Mouse (Mus musculus): ENCODE measurements around the gene Egfl7. TPM values are rescaled to one million over a fixed set of nuclear protein-coding genes. Genes with fewer than 3 reads are reported as not detected.

Egfl7 gene
- total and polyA plus RNA-seq, 3 experiments = 102 to 499 (median 111) TPM

GRCm38 (mm10) chr2:26593211-26594021 lies 13.6 kb downstream of the Egfl7 start:
- no peak for TF ChIP-seq CTCF (IDR thresholded peaks at IDR 0.05)
- TF ChIP-seq POLR2A (IDR thresholded peaks at IDR 0.05; ENCODE audit: insufficient read depth, low read depth, low read length) = peak; percentile 25
- H3K4me1 ChIP-seq (ENCODE audit: control insufficient read depth, insufficient read depth, low read length) = no peaks in the 10 kb centered on the region; the same call in 1 of the 2 replicates
- 53% methylated on average over 9 of the region's 9 CpGs for WGBS
- H3K36me3 ChIP-seq (ENCODE audit: control insufficient read depth, insufficient read depth, low read length) = peaks cover 5% of the 10 kb centered on the region; the same call in 1 of the 2 replicates
- DNase-seq = peak in 1 of 2 experiments; percentile 65
- intact Hi-C loops (cut with DNase I) = no loop called here
- no peaks in the 10 kb centered on the region for H3K79me2 ChIP-seq (replicated peaks; ENCODE audit: control insufficient read depth, insufficient read depth, low read length)
- H3K27me3 ChIP-seq (ENCODE audit: control insufficient read depth, insufficient read depth, low read length) = no peaks in the 10 kb centered on the region
- H3K4me3 ChIP-seq = no peak overlapping the region
- no peak overlapping the region for H3K9ac ChIP-seq (ENCODE audit: low read depth, low read length)
- no peak overlapping the region; the same call in 1 of the 2 replicates for H3K27ac ChIP-seq

DNA sequence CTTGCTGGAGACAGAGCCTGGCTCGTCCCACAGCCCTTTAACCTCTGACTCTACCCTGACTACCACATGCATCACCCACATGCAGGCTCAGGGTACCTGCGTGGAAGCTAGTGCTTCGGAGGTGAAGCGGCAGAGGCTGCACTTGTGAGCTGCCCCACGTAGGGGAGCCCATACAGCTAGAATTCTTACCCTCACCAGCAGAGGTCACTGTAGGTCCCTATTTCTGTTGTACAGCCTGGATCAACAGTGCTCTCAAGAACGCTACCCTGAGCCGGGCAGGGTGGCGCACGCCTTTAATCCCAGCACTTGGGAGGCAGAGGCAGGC lies 14.2 kb downstream of the Egfl7 start:
- Histone ChIP-seq H3K27ac (no peak overlapping the region; the same call in 1 of the 2 replicates), H3K36me3 (ENCODE audit: control insufficient read depth, insufficient read depth, low read length) (peaks cover 5% of the 10 kb centered on the region; the same call in 1 of the 2 replicates), H3K79me2 (replicated peaks; ENCODE audit: control insufficient read depth, insufficient read depth, low read length) (no peaks in the 10 kb centered on the region), H3K4me1 (ENCODE audit: control insufficient read depth, insufficient read depth, low read length) (no peaks in the 10 kb centered on the region; the same call in 1 of the 2 replicates), H3K27me3 (ENCODE audit: control insufficient read depth, insufficient read depth, low read length) (no peaks in the 10 kb centered on the region), H3K4me3 (no peak overlapping the region), H3K9ac (ENCODE audit: low read depth, low read length) (no peak overlapping the region)
- intact Hi-C loops (cut with DNase I) = no loop called here
- TF ChIP-seq CTCF (IDR thresholded peaks at IDR 0.05) = peak; percentile 78
- TF ChIP-seq POLR2A (IDR thresholded peaks at IDR 0.05; ENCODE audit: insufficient read depth, low read depth, low read length) = peak; percentile 59; the same call in 1 of the 2 replicates
- peak; percentile 84 for TF ChIP-seq EP300 (IDR thresholded peaks at IDR 0.05; ENCODE audit: insufficient read depth, low read depth, low read length)
- WGBS = 40% methylated on average over 9 of the region's 9 CpGs
- DNase-seq = peak in 1 of 2 experiments; percentile 73

DNA sequence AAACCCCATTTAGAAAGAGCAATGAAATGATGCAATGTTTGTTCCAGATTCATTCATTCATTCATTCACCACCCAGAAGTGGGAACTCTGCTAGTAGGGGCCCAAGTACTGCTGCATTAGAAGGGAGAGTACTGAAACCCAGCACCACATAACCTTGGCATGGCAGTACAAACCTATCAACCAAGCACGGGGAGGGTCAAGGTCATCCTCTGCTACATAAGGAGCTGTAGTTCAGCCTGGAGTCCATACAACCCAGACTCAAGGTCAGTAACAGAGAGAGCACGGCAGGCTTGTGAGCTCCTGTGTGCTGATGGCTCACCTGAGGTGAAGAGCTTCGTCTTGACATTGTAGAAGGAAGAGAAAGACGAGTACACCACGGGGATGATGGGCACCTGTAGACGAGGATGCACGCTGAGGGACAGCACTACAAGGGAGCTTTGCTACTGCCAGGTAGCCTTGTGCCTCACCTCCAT lies 14.7 kb downstream of the Egfl7 start:
- H3K27ac ChIP-seq = no peak overlapping the region
- peak; percentile 80 for TF ChIP-seq POLR2A (IDR thresholded peaks at IDR 0.05; ENCODE audit: insufficient read depth, low read depth, low read length)
- no peak for TF ChIP-seq CTCF (IDR thresholded peaks at IDR 0.05)
- intact Hi-C loops (cut with DNase I) = no loop called here
- H3K4me1 ChIP-seq (ENCODE audit: control insufficient read depth, insufficient read depth, low read length) = no peaks in the 10 kb centered on the region; the same call in 1 of the 2 replicates
- WGBS = 54% methylated on average over 7 of the region's 7 CpGs
- DNase-seq = no peak
- peaks cover 5% of the 10 kb centered on the region; the same call in 1 of the 2 replicates for H3K36me3 ChIP-seq (ENCODE audit: control insufficient read depth, insufficient read depth, low read length)
- H3K4me3 ChIP-seq = no peak overlapping the region
- no peaks in the 10 kb centered on the region for H3K79me2 ChIP-seq (replicated peaks; ENCODE audit: control insufficient read depth, insufficient read depth, low read length)
- no peaks in the 10 kb centered on the region for H3K27me3 ChIP-seq (ENCODE audit: control insufficient read depth, insufficient read depth, low read length)
- H3K9ac ChIP-seq (ENCODE audit: low read depth, low read length) = no peak overlapping the region

DNA sequence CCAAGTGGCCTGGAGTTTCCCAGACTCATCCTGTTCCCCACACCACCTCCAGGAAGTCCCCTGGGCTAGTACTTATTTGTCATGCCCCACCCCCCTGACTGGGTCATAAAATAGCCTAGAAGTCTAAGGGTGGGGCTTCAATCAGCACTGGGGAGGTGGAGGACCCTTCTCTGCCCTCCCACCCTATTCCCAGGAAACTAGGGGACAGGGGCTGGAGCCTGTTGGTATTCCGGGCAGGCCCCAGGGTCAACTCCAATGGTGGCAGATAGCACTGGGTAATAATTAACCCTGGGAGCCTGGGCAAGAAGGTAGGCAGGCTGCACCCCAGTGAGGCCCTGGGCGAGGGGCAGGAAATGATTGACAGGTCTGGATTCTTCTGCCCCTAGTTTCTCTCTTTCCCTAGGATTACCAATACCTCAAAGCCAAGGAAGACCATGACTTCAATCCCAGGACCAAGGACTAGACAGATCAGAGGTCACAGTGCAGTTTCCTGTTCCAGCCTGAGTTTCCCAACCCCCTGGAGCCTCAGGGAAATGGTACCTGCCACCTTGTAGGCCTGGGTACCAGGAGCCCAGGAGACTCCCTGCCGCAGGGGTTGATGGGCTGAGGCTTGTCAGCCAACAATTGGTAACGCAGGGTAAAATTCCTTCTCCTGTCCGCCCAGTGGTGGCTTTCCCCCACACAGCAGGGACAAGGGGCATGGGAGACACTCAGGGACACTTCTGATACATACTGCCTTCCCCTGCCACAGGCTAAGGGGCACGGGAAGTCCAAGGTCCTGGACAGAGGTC lies 15.3 kb downstream of the Egfl7 start:
- no peak overlapping the region for H3K4me3 ChIP-seq
- H3K27ac ChIP-seq = no peak overlapping the region
- H3K4me1 ChIP-seq (ENCODE audit: control insufficient read depth, insufficient read depth, low read length) = no peaks in the 10 kb centered on the region; the same call in 1 of the 2 replicates
- H3K79me2 ChIP-seq (replicated peaks; ENCODE audit: control insufficient read depth, insufficient read depth, low read length) = no peaks in the 10 kb centered on the region
- no peak overlapping the region for H3K9ac ChIP-seq (ENCODE audit: low read depth, low read length)
- H3K36me3 ChIP-seq (ENCODE audit: control insufficient read depth, insufficient read depth, low read length) = peaks cover 5% of the 10 kb centered on the region; the same call in 1 of the 2 replicates
- peak; percentile 51 to 55 for DNase-seq
- TF ChIP-seq EP300 (IDR thresholded peaks at IDR 0.05; ENCODE audit: insufficient read depth, low read depth, low read length) = peak; percentile 4; the same call in 1 of the 2 replicates
- peak; percentile 49 for TF ChIP-seq POLR2A (IDR thresholded peaks at IDR 0.05; ENCODE audit: insufficient read depth, low read depth, low read length)
- no peak for TF ChIP-seq CTCF (IDR thresholded peaks at IDR 0.05)
- WGBS = 57% methylated on average over 6 of the region's 6 CpGs
- intact Hi-C loops (cut with DNase I) = no loop called here
- no peaks in the 10 kb centered on the region for H3K27me3 ChIP-seq (ENCODE audit: control insufficient read depth, insufficient read depth, low read length)

GRCm38 (mm10) chr2:26595725-26596435 lies 16.1 kb downstream of the Egfl7 start:
- H3K4me1 ChIP-seq (ENCODE audit: control insufficient read depth, insufficient read depth, low read length) = no peaks in the 10 kb centered on the region; the same call in 1 of the 2 replicates
- peaks cover 5% of the 10 kb centered on the region; the same call in 1 of the 2 replicates for H3K36me3 ChIP-seq (ENCODE audit: control insufficient read depth, insufficient read depth, low read length)
- intact Hi-C loops (cut with DNase I) = no loop called here
- DNase-seq = peak in 1 of 2 experiments; percentile 31
- no peaks in the 10 kb centered on the region for H3K27me3 ChIP-seq (ENCODE audit: control insufficient read depth, insufficient read depth, low read length)
- H3K9ac ChIP-seq (ENCODE audit: low read depth, low read length) = no peak overlapping the region
- no peaks in the 10 kb centered on the region for H3K79me2 ChIP-seq (replicated peaks; ENCODE audit: control insufficient read depth, insufficient read depth, low read length)
- H3K4me3 ChIP-seq = no peak overlapping the region
- no peak overlapping the region for H3K27ac ChIP-seq
- WGBS = 52% methylated on average over 11 of the region's 11 CpGs
- TF ChIP-seq CTCF (IDR thresholded peaks at IDR 0.05) (no peak), EP300 (IDR thresholded peaks at IDR 0.05; ENCODE audit: insufficient read depth, low read depth, low read length) (0 out of 2 replicates have a peak, but pooled peaks have one; percentile 3)
